Mouse (Mus musculus): Measurements from ENCODE around the gene Cnn2.

The Cnn2 gene

DNA sequence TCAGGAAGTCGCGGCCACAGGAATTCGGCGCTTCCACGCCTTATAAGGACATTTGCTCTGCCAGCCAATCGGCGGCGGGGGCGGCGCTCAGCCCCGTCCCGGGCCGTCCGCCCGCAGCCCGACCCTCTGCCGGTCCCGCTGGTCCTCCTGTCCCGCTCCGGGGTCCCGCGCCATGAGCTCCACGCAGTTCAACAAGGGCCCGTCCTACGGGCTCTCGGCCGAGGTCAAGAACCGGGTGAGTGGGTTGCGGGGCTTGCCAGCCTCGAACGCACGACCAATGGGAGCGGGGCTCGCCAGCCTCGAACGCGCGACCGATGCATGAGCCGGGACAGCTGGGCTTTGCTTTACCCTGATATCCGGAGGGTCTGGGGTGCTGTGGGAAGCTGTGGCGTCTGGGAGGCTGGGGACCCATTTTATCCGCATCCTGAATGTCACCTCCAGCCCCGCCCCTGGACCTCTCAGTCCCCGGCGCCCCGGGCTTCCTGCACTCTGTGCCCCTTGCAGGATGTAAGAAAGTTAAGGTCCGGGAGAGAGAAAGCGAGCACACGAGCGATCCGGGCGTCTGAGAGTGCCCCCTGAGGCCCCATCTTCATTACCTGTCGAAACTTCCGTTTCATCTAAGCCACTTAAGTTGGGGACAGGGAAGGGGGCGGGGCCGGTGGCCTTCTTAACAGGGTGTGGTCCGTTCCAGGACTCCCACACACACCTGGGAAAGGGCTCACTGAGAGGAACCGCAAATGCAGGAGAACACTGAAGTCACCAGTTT lies at the start of gene Cnn2:
Gene Cnn2 (plus strand): TSS at position 79 of the 766 bp plus-strand sequence.
- DNase-seq (ENCODE audit: low spot score in 2 of 2): peak; percentile 43 to 60

GRCm38 (mm10) chr10:79940749-79941148 lies 47.6 kb upstream of the Cnn2 start:
- no peak for DNase-seq (ENCODE audit: low spot score in 2 of 2)

GRCm38 (mm10) chr10:79942988-79943387 lies 45.4 kb upstream of the Cnn2 start:
- no peak for DNase-seq (ENCODE audit: low spot score in 2 of 2)

GRCm38 (mm10) chr10:79943471-79943901 lies 44.9 kb upstream of the Cnn2 start:
- DNase-seq (ENCODE audit: low spot score in 2 of 2): no peak

DNA sequence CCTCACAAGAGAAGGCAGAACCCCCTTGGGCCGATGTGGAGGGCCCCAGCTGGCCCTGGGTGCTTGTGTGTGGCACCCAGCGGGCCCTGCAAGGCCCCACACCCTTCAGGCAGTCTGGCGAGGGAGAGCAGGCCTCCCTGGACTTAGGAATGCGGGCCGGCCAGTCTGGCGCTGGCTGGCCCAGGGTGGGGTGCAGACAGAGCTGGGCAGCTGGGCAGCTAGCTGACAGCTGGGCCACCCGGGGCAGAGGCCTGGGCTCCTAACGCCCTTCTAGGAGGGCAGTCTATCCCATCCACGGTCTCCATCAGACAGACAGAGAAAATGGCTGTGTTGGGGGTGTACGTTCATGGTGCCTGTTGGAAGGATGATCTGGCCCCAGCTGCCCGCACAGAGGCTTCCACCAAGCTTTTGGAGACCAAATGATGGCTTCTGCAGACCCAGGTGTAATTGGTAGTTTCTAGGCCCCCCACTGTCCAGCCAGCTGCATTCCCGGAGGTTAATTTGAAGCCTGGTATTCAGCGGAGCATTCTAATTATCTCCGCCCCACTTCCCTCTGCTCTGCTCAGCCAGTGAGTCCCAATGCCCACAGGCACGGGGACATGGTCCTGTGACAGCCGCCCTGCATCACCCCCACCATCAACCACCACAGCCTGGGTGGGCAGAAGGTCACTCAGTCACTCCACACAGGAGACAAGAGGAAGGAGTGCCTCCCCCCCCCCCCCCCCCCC lies 42.7 kb upstream of the Cnn2 start:
- DNase-seq (ENCODE audit: low spot score in 2 of 2): no peak

GRCm38 (mm10) chr10:79946752-79947322 lies 41.5 kb upstream of the Cnn2 start:
- DNase-seq (ENCODE audit: low spot score in 2 of 2): no peak

DNA sequence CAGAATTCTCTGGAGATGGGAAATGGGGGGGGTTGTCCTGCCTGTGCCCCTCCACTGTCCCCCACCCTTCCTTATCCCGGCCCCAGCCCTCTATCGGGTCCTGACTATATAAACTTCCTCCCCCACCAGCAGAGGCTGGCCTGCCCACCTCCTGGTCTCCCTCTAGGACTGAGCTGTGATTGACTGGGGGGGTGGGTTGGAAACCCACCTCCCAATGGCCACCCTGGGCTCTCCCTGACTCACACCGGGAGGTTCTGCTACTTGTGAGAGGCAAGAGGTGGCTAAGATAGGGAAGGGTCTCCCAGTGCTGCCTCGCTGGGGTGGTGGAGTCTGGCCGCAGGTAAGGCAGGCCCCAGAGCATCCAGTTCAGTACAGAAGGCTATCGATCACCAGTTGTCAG lies 40.9 kb upstream of the Cnn2 start:
- DNase-seq (ENCODE audit: low spot score in 2 of 2): no peak

GRCm38 (mm10) chr10:79949873-79950272 lies 38.5 kb upstream of the Cnn2 start:
- DNase-seq (ENCODE audit: low spot score in 2 of 2): no peak

DNA sequence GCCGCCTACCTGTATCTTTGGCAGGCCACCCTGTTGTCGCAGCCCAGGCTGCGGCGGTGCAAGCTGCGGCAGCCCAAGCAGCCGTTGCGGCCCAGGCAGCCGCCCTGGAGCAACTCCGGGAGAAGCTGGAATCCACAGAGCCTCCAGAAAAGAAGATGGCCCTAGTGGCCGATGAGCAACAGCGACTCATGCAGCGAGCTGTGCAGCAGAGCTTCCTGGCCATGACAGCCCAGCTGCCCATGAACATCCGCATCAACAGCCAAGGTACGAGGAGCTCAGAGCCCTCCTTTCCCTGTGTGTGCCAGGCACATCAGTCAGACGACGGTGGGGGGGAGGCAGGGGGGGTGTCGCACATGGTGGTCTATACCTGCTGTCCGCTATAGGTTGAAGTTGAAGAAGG lies 37.7 kb upstream of the Cnn2 start:
- no peak for DNase-seq (ENCODE audit: low spot score in 2 of 2)

GRCm38 (mm10) chr10:79953946-79954345 lies 34.4 kb upstream of the Cnn2 start:
- DNase-seq (ENCODE audit: low spot score in 2 of 2): peak in 1 of 2 experiments; percentile 61

DNA sequence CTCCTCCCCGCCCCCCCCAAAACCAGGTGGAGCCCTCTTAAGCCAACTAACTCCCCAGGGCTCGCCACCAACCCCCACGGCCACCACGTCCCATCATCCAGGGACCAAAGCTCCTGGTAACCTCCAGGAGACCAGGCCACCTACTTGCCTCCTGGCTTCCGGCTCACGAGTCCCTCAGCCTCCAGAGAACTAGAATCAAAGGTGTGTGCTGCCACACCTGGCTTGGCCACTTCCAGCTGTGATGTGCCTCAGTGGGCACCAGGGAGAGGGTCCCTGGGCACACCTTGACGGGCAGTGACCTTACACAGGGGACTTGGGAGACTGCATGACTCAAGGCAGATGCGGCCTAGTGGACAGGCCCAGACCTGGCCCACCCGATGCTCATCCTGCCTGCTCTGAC lies 32.7 kb upstream of the Cnn2 start:
- DNase-seq (ENCODE audit: low spot score in 2 of 2): no peak

GRCm38 (mm10) chr10:79956643-79957154 lies 31.7 kb upstream of the Cnn2 start:
- no peak for DNase-seq (ENCODE audit: low spot score in 2 of 2)

DNA sequence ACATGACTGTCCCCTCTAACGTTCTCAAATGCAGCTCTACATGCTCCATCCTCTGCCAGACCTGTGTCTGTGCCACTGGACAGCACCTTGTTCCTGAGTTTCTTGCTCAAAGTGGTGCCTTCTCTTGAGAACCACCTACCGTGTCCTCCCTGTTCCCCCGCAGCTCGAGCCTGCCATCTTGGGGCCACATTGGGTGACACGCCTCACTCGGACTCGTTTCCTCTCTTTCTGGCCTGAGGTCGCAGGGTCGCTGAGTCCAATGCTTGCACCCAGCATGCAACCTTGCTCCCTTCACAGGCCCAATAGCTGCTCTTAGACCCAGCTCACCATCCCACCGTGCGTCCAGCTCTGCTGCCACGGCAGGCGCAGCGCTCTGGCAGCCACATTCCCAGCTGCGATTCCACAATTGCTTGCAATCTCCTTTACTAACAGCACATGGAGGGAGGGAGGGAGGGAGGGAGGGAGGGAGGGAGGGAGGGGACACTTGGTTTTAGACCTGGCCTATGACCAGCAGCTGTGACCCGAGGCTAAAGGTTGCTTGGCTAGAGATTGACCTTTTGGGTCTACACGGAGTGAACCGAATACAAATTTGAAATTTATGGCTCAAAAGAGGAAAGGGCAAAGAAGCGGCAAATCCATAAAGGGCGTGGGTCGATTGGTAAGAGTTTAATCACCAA lies 30.1 kb upstream of the Cnn2 start:
- DNase-seq (ENCODE audit: low spot score in 2 of 2): peak; percentile 65 to 83

- DNase-seq (ENCODE audit: low spot score in 2 of 2): peak in 1 of 2 experiments; percentile 28
Observed at GRCm38 (mm10) chr10:79959412-79959811, 29.0 kb upstream of the Cnn2 start.

DNA sequence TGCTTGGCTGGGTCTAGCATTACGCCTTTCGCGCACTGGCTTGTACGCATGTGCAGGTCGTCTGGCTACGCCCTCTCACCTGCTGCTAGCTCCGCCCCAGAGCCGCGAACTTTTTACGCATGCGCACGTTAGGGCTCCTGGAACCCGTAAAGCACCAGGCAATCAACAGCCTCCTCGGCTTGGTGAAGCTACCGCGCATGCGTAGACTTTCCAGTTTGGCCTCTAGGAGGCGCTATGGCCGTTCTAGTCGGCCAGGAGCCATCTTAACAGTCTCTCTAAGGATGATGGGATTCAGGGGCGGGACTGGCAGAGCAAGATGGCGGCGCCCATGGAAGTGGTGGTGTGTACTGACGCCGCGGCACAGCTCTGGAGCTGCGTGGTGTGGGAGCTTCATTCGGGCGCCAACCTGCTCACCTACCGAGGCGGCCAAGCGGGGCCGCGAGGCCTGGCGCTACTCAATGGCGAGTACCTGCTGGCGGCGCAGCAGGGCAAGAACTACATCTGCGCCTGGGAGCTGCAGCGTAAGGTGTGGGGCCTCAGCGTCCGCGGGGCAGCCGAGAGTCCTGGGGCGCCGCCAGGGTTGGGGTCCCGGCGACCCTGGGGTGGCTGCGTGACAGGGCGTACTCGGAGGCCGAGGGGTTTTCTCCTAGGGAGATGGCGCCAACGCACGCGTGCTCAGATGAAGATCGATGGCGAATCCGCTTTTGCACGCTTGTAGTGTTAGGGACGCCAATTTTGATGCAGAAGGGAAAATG lies 28.4 kb upstream of the Cnn2 start, which contains the start of gene Wdr18:
Gene Wdr18 (plus strand): TSS at position 306 of the 755 bp plus-strand sequence.
- DNase-seq (ENCODE audit: low spot score in 2 of 2): peak; percentile 99 to 100

DNA sequence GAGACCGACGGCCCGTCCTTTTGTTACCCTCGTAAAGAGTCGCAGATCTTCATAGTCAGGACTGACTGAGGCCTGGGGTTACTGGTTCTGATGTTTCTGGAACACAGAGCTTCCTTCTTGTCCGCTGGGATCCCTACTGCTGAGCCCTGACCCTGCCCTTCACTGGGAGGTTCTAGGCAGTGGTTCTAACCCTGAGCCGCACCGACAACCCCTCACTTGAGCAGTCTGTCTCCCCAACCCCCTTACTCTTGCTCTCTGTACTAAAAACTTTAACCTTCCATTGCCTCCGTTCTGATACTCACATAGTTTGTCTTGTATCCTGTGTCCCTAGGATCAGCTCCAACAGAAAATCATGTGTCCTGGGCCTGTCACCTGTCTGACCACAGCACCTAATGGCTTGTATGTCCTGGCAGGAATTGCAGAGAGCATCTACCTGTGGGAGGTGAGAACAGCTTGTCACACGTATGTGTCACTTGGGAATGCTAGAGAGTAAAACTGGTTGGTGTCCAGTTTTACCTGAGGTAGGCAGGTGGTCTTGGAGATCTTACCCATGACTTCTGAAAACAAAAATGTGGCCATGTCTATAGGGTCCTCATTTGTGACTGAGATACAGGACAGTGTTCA lies 27.6 kb upstream of the Cnn2 start:
- DNase-seq (ENCODE audit: low spot score in 2 of 2): no peak

GRCm38 (mm10) chr10:79964727-79965126 lies 23.7 kb upstream of the Cnn2 start:
- DNase-seq (ENCODE audit: low spot score in 2 of 2): no peak

GRCm38 (mm10) chr10:79965325-79965724 lies 23.1 kb upstream of the Cnn2 start:
- DNase-seq (ENCODE audit: low spot score in 2 of 2): no peak

- no peak for DNase-seq (ENCODE audit: low spot score in 2 of 2)
Observed at GRCm38 (mm10) chr10:79966886-79967400, 21.4 kb upstream of the Cnn2 start.

GRCm38 (mm10) chr10:79968181-79968580 lies 20.2 kb upstream of the Cnn2 start:
- DNase-seq (ENCODE audit: low spot score in 2 of 2): no peak
